Mouse (Mus musculus): ENCODE data around the gene Foxe1. TPM values are rescaled to one million over a fixed set of nuclear protein-coding genes. Genes with fewer than 3 reads are reported as not detected.

Foxe1 gene
- total RNA-seq, 2 experiments from 2014 or later, result not detected

DNA sequence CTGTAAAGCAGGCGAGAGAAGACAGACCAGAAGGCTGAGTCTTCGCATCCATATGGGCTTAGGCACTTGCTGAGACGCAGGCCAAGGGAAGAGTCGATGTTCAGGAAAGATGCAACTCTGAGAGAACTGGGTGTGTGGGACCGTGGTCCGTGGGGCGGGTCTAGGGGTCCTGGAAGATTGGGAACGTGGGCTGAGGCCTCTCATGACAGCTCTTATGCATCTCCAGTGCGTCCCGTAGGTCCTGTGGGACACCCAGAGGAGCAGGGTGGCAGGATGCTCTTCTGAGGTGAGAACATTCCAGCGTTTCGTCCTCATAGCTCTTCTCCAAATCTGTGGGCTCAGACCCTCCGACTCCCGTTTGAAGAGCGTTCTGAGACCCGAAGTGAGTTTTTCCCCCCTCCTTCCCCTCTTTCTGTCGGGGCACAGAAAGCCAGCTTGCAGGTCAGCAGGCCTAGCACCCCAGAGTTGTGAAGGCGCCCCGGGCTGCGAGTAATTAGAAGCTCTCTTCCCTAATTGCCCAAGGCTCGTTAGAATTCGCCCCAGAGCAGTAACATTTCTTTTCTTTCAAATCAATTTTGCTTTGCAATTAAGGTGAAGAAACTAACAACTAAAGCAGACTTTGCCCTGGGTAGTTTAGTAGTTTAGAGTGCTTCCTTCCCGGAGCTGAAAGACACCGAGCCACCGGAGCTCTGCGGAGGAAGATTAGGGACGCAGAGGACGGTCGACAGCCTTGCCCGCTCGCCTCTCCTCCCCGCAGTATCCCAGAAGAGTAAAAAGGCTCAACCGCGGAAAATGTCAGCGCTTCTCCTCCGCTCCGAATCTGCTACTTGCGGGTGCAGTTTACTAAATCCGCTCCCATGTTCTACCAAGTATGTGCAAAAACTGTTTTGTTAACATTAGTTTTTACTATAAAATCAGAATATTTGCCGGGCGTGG lies 4.4 kb downstream of the Foxe1 start:
- no peak for DNase-seq (ENCODE audit: low spot score in 2 of 2)

DNA sequence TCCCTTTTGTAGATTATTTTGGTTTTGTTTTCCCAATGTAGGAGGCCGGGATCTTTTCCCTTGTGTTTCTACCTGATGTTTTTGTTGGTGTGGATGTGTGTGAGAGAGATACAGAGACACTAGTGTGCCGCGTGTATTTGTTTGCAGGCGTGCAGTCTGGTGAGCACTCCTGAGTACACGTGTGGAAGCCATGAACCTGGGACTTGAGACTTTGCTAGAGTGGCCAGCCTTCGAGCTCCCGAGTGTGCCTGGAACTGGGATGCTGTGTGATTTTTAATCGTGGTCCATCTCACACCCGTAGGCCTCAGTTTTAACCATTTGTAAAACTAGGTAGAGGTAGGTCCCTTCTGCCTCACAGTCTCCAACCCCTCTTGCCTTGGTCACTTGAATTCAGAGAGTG lies 5.5 kb downstream of the Foxe1 start:
- DNase-seq (ENCODE audit: low spot score in 2 of 2), result no peak

DNA sequence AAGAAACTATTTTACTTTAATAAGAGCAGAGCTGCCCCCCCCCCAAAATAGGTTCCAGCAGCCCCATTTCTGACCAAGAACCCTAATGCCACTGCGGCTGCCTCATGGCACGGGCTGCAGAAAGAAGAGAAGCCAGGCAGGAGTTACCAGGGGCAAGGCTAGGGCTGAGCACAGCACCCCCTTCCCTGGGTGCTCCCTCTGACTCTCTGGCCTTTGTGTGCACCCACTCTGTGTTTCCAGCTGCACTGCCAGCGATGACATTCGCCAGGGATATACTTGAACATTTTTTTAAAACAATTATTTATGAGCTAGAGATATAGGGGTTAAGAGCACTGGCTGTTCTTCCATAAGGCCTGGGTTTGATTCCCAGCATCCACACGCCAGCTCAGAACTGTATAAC lies 6.1 kb downstream of the Foxe1 start:
- no peak for DNase-seq (ENCODE audit: low spot score in 2 of 2)

DNA sequence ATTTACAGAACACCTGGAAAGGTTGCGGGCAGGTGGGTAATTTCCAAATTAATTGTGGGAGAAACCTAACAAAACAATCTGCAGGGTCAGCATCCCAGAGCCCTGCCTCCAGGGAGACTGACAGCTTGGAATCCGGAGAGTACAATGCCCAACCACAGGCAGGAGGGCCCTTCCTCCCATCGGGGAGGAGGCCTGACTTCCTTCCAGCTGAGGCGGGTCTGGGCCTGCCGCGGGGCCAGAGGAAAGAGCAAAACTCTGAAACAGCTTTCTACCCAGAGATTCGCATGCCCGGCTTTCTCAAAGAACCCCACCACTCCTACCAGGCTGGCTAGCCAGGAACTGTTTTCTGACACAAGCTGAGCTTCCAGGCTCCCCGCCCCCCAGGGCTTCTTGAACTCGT lies 9.6 kb downstream of the Foxe1 start:
- DNase-seq (ENCODE audit: low spot score in 2 of 2), result no peak

DNA sequence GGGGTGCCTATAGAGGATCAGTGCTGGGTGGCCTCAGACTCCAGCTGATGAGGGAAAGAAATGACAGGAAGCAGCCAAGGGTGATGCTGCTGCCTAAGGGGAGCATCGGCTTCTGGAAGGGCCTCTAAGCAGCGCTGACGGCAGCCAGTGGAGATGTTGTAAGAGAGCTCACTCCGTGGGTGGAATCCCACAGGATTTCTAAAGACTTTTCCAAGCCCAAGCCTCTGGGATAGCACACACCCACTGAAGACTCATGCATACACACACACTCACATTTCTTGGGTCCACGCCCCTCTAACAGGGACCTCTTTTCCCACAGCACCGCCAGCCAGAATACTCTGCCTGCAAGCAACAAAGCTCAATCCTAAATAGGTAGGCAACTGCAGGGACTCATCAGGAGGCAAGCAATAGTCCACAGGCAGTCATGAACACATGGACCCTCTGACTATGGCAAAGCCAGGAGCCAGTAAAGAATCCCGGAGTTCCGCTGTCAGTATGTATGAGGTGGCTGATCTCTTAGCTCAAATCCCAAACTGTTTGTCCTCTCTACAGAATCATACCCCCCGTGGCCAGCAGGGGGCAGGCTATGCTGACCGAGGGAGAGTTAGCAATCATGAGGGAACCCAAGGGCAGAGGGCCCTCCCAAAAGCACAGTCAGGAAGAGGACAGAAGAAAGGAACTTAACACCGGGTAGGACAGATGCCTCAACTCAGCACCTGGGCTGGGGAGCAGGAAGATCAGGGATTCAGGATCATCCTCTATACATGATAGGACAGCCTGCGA lies 13.1 kb downstream of the Foxe1 start:
- DNase-seq (ENCODE audit: low spot score in 2 of 2), result peak in 1 of 2 experiments; percentile 26

DNA sequence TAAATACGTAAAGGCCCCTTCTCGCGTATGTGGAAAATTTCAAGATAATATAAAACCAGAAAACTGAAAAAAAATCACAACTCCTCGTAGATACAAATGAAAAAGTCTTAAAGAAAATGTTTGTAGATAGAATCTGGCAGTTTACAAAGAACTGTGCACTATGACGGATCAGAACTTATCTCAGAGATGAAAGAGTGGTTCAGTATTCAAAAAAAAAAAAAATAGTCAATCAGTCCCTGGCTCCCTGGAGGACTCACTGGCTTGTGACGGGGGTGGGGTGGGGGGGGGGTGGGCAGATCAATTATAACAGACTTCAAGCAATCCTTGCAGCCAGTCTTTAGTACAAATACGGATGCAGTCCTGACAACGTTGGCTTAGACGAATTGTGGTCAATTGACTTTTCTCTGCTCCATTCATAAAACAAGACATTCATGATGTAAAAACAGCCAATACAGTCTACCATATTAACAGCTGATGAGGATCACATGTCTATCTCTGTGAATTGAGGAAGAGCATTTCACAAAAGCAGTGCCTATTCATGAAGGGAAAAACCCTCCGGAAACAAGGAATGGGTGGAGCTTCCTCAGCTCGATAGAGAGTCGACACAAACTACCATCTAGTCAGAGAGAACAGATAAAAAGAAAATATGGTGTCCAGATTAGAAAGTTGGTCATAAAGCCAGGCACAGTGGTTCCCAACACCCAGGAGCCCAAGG lies 16.3 kb downstream of the Foxe1 start:
- no peak for DNase-seq (ENCODE audit: low spot score in 2 of 2)

DNA sequence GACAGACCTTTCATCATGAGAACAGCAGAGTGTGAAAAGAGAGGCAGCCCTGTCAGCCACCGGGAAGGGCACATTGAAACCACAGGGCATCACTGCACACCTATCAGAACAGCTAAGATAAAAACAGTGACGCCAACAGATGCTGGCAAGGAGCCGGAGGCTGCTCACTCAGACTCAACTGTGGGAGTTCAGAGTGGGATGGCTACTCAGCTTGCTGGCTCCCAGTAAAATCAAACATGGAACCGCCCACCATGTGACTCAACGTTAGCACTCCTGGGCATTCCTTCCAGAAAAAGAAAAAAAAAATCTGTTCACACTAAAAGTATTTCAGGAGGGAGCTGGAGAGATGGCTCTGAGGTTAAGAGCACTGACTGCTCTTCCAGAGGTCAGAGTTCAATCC lies 17.8 kb downstream of the Foxe1 start:
- DNase-seq (ENCODE audit: low spot score in 2 of 2), result peak; percentile 27 to 44

DNA sequence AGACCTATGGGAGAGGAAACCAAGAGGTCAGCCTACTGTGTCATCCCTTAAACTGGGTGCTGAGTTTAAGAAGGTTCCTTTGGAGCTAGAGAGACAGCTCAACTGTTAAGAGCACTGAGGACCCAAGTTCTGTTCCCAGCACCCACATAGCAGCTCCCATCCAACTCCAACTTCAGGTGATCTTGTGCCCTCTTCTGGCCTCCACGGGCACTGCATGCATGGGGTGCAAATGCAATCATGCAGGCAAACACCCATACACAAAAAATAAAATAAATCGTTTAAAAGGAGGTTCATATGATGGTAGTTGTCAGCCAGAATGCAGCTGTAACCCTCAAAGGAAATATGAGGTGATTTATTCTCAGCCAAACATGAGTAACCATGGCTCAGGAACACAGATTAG lies 21.0 kb downstream of the Foxe1 start:
- no peak for DNase-seq (ENCODE audit: low spot score in 2 of 2)

DNA sequence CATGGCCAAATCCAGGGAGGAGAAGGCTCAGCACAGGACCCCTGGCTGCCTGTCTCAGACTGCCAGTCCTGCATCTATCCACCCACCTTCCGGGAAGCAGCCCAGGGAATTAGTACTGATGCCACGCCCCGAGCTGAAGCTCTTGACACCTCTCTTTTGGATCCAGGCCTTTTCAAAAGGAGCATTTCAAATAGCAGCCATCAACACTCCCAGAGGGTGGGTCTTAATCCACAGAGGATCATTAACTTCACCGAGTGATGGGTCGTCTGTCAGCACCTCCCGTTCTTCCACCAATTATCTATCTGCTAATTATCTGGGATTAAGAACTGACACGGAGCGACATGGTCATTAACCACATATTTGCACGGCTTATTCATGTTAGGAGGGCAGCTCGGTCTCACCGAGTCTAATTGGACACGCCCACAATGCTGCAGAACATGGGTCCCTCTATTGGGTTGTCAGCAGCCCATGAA lies 24.1 kb downstream of the Foxe1 start:
- DNase-seq (ENCODE audit: low spot score in 2 of 2), result no peak

DNA sequence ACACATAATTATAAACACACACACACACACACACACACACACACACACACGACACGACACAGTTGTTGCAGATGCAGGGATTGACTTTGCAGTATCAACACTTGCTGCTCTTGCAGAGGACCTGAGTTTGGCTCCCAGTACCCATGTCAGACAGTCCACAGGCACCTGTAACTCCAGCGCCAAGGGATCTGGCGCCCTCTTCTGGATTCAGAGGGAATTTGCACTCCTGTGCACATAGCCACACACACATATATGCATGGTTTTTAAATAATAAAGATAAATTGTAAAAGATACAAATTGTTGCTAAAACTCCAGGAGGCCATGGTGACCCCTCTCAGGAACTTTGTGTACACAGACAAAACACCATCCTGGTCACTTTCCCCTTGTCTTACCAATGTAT lies 25.7 kb downstream of the Foxe1 start:
- no peak for DNase-seq (ENCODE audit: low spot score in 2 of 2)

DNA sequence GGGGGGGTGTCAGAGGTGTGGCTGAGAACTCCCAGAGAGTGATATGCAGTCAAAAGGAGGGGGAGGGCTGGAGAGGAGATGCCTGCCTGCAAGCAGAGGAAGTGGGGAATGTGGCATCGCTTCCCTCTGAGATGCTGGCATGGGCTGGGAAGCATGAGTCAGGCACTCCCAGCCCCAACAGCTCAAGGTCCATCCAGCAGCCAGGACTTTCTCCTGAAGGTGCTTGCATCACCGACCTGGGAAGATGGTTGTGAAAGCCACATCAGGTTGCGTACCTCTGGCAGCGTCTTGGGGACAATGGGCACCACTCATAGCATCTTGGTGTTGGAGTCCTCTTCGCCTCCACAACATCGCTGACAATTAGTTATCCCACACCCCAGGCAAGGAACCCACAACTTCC lies 27.0 kb downstream of the Foxe1 start:
- no peak for DNase-seq (ENCODE audit: low spot score in 2 of 2)

DNA sequence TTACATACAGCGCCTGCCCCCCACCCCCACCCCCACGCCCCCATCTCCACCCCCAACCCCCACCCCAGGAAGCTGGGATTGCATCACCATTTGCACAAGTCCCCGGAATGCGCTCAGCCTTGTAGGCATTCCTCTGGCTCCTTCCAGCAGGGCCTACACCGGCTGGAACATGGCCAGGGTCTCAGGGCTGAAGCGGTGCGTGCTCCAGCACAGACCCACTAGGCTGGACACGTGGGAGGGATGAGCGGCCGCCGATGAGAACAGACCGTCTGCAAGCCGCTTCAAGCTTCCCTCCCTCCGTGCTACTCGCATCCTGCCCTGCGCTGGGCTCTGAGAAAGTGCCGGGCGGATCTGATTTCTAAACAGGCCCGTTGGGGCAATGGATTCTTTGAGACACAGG lies 27.6 kb downstream of the Foxe1 start:
- DNase-seq (ENCODE audit: low spot score in 2 of 2), result no peak

DNA sequence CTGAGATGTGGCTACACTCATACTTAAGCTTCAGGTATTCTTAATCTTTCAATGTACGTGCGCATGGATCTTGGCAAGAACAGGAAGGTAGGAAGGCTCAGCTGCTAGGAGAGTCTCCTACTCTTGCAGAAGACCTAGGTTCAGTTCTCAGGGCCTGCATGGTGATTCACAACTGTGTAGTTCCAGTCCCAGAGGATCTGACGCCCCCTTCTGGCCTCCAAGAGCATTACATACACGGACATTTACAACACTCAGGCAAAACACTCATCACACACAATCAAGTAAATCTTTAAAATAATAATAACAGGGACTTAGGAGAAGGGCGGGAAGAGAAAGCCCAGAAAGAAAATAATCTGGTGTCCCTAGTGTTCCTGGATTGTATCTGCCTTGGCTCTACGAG lies 31.0 kb downstream of the Foxe1 start:
- DNase-seq (ENCODE audit: low spot score in 2 of 2), result no peak

DNA sequence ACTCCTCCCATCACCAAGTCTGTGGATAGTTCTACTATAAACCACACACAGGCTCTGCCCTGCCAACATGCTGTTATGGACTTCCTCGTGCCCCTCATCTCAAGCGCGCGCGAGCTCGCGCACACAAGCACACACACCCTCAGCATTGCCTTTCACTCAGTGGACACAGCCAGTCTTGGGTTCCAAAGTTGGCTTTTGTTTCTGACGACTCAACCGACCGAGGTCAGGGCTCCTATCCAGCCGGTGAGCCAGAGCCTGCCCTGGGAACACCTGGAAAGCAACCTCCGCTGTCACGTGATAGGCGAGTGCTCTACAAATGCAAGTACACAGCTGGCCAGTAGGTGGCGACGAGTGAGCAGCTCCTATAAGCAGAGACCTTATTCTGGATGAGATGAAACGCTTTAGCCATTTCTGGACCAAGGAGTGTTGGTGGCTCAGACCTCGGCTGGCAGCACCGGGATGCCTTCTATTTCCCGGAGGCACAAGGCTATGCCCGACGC lies 31.5 kb downstream of the Foxe1 start:
- peak; percentile 65 to 88 for DNase-seq (ENCODE audit: low spot score in 2 of 2)

DNA sequence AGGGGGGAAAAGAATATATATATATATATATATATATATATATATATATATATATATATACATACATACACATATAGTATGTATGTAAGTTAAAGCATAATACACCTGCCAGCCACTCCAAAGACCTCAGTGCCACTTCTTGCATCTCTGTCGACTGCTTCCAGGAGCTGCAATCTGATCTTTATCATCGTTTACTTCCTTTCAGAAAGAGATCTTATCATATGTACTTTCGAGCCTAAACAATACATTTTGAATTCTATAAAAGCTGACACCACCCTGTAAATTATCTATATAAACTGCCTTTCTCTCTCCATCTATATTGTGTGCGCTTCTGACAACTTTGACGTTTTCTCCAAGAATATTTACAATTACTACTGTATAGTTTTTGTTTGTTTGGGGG lies 45.1 kb downstream of the Foxe1 start:
- DNase-seq (ENCODE audit: low spot score in 2 of 2), result no peak

DNA sequence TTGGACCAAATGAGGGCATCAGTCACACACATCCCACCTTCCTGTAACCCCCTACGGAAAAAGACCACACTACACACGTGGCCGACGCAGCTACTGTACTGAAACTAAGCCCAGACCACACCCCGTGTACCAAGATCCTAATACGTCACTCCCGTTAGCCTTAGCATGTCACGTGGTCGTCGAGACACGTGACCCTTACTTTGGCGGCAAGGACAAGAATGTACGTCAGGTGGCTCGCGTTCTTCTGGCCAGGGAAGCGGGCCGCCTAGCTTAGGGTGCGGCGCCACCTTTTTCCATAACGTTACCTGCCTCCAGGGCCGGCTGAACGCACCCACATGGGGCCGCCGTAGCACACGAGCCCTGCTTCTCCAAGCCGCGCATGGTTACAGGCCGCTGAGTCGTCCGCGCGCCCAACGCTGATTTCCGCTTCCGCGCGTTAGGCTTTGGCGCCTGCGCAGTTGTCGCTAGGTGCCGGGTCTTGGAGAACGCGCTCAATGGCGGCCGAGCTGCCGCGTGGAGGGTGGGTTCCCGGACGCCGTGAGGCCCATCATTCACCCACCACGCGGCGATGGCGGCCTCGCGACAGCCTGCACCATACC lies 45.7 kb downstream of the Foxe1 start, which contains the start of gene Trmo:
Gene Trmo, minus strand, starts transcription at position 425 of the 599 bp plus-strand sequence.
- peak; percentile 90 to 96 for DNase-seq (ENCODE audit: low spot score in 2 of 2)

DNA sequence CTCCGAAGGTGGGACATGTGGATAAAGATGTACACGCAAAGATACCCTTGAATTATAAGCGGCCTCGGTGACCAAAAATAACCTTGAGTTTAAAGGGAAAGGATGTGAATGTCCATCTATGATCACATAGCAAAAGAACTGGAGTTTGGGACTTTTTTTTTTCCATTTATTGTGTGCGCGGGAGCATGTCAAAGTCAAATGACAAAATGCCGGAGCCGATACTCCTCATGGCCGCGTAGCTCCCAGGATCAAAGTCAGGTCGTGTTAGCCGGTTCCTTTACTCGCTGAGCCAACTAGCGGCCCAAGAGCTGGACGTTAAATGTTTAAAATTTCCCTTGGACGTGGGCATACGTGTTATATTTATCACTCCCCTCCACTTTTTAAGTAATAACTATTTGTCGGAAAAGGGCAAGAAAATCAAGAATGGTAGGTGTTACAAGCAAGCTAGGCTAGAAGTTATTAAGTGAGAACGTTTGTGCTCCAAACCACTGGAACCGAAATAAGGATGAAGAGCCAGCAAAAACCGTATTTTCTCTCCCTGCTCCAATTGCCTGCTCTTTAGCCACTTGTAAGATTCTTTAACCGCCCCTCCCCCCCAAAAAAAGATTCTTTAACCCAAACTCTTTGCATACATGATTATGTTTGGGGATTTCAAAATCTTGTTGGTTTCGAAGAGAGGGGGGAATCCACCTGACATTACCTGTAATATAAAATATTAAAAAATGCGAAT lies 46.4 kb downstream of the Foxe1 start:
- DNase-seq (ENCODE audit: low spot score in 2 of 2), result no peak

DNA sequence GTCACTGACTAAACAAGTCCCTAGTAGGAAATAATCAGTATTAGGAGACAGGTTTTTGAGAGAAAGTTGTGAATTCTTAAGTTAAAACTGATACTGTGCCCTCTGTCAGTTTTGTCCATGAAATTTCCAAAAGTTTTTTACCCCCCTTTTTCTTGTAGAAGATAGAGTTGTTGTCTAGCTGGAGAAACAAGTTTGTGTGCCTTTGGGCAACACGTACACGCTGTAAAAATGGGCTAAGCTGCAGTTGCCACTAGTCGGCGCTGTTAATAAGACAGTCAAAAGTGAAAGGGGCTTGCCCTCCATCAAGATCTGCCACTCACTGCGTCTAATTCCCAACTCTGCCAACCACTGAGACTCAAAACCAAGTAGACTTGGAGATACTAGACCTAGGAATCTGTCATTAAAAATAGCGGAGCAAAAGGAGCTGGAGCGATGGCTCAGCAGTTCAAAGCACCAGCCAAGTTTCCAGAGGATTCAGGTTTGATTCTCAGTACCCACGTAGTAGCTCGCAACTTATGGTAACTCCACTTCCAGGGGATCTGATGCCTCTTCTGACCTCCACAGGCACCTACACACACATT lies 47.1 kb downstream of the Foxe1 start:
- peak; percentile 62 to 85 for DNase-seq (ENCODE audit: low spot score in 2 of 2)

DNA sequence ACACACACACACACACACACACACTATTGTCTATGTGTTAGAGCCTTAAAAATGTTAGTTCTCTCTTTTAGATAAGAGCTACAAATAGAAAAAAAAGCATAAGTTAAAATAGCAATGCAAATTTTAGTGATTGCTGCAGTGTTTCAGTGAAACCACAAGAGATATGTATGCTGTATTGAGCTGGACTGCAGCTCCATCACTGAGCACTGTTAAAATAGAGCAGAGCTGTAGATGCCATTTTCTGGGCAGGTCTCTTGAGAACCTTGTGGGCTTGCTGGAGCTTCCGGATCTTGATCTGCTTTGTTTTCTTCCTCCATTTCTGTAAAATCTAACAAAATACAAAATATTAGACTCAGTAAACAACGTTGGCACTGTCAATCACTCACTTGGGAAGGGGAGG lies 51.0 kb downstream of the Foxe1 start:
- DNase-seq (ENCODE audit: low spot score in 2 of 2), result no peak

DNA sequence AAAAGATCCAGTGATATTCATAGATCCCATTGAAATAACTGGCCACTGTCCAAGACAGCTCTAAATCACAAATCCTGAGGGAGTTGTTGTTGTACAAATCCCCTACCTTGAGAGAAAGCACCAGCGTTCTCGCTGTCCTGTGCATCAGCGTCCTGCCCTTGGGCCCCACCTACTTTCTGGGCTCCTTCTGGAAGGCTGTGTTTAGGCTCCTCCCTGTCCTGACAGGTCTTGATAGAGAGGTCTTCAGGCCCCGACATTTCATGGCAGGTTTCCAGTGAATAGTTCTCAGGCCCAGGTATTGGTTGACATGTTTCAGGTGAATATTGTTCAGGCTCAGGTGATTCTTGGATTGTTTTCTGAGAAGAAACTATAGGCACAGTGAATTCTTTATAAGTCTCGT lies 52.3 kb downstream of the Foxe1 start:
- DNase-seq (ENCODE audit: low spot score in 2 of 2), result no peak

All from layer of hippocampus, adult 18-20 months (tissue).